Mouse (Mus musculus) heart, embryonic 16.5 days (tissue): ENCODE data around the gene Lypd3. TPM values are rescaled to one million over a fixed set of nuclear protein-coding genes. Genes with fewer than 3 reads are reported as not detected.

Experiments used
- ATAC-seq: fragments of 200-750 bp; cut with Nextera tagmentation; replicated peaks from 2 replicates; pipeline ENCODE4 v1.8.0; 2017; ENCODE audit warnings: moderate number of reproducible peaks; ENCODE audit not compliant: insufficient read depth, low FRiP score; ENCODE audit errors: extremely low read depth
- H3K27ac ChIP-seq: fragments of 300-500 bp; sonication (generic); 2 replicates; pipeline ENCODE4 v1.5.1; 2014; ENCODE audit warnings: mild to moderate bottlenecking, low read length, control low read depth, moderate library complexity
- H3K27me3 ChIP-seq: fragments of 300-500 bp; sonication (generic); 2 replicates; pipeline ENCODE4 v1.6.1; 2014; ENCODE audit warnings: low read length, mixed read lengths; ENCODE audit not compliant: control insufficient read depth, insufficient read depth
- H3K36me3 ChIP-seq: fragments of 300-500 bp; sonication (generic); 2 replicates; pipeline ENCODE4 v1.6.1; 2014; ENCODE audit not compliant: control insufficient read depth, insufficient read depth
- H3K4me1 ChIP-seq: fragments of 300-500 bp; sonication (generic); 2 replicates; pipeline ENCODE4 v1.6.1; 2014; ENCODE audit warnings: low read length, mixed read lengths; ENCODE audit not compliant: control insufficient read depth, insufficient read depth
- H3K4me2 ChIP-seq: fragments of 300-500 bp; sonication (generic); 2 replicates; pipeline ENCODE4 v1.6.1; 2014; ENCODE audit warnings: low read depth, mild to moderate bottlenecking, control low read depth, low read length
- H3K4me3 ChIP-seq: fragments of 300-500 bp; sonication (generic); 2 replicates; pipeline ENCODE4 v1.5.1; 2014; ENCODE audit warnings: mild to moderate bottlenecking, control low read depth, low read length
- H3K9ac ChIP-seq: fragments of 300-500 bp; sonication (generic); 2 replicates; pipeline ENCODE4 v1.6.1; 2014; ENCODE audit warnings: low read length, control low read depth
- H3K9me3 ChIP-seq: fragments of 300-500 bp; sonication (generic); replicated peaks from 2 replicates; pipeline ENCODE4 v1.6.1; 2016; ENCODE audit warnings: low read length; ENCODE audit not compliant: control insufficient read depth
- WGBS: fragments of 180-500 bp; shearing (Covaris S2); extraction: QIAGEN DNeasy Blood & Tissue Kit; methylation state at CpG from one replicate; pipeline ENCODE4 v1.1.7; 2014; 5-methylcytosine and 5-hydroxymethylcytosine counted together
- polyA plus RNA-seq: library from polyadenylated mRNA; unstranded; fragments of >200 nt; fragmentation: Nextera tagmentation; extraction: Ambion mirVana; gene quantifications from 2 replicates; pipeline ENCODE4 v1.2.1, GENCODE M21; 2015

Lypd3 gene
- polyA plus RNA-seq: 0.08 TPM in 1 of 2 replicates, not detected in the other

- Histone ChIP-seq H3K9ac (no peak within 1 kb of the TSS), H3K9me3 (no peaks in the 10 kb centered on the region), H3K4me2 (no peak within 1 kb of the TSS), H3K27me3 (peaks cover 43% of the 10 kb centered on the region), H3K36me3 (no peaks in the 10 kb centered on the region), H3K4me3 (no peak within 1 kb of the TSS), H3K27ac (no peak within 1 kb of the TSS), H3K4me1 (peaks cover 4% of the 10 kb centered on the region)
- ATAC-seq: no peak
- 23% methylated on average over 15 of the region's 15 CpGs for WGBS
These were observed at the start of gene Lypd3 for GRCm38 (mm10) chr7:24636264-24636663. TSS of gene Lypd3 (plus strand) at chr7:24636550.

- H3K9ac ChIP-seq: peak overlapping the region; percentile 67; the same call in 1 of the 2 replicates
- peaks cover 31% of the 10 kb centered on the region for H3K27me3 ChIP-seq
These were observed 49.5 kb upstream of the Lypd3 start for GRCm38 (mm10) chr7:24586828-24587227.

DNA sequence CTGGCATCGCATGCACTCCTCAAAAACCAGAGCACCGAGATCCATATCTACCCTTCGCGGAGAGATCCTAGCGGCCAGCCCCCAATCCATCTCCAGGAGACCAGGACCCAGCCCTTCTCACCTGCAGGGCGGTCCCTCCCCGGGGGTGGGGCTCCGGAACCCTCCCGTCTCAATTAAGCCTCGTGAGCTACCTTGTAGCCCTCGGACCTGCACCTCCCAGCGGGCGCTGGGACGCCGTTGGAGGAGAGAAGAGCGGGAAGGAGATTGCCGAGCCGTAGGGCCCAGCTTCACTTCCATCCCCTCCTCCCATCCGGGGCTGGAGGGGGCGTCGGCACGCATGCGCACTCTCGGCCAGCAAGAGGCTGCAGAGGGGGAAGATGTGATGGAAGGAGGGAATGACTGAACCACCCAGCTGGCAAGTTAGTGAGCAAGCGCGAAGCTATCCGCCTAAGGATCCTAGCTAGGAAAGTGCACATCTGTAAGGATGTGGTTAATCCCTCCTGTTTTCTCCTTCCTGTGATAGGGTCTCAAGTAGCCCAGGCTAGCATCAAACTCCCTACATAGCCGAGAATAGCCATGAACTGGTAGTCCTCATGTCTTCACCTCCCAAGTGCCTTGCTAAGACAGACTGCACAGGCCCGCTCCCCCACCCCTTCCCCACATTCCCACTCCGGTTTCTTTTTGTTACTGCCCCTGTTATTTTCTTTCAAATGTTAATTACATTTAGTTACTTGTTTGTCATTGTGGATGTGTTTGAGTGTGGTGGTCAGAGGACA lies 48.8 kb upstream of the Lypd3 start, which contains the start of the genes Ethe1 and Zfp575:
Ethe1 (plus strand) TSS at position 214 of the 776 bp plus-strand sequence.
Zfp575 (minus strand) TSS at position 312 of the 776 bp plus-strand sequence.
- Histone ChIP-seq H3K9me3 (no peaks in the 10 kb centered on the region), H3K36me3 (no peaks in the 10 kb centered on the region), H3K27ac (no peak within 1 kb of the TSS), H3K4me2 (peak within 1 kb of the TSS; percentile 74), H3K27me3 (peaks cover 31% of the 10 kb centered on the region), H3K4me1 (peaks cover 7% of the 10 kb centered on the region; the same call in 1 of the 2 replicates), H3K4me3 (peak within 1 kb of the TSS; percentile 54), H3K9ac (peak within 1 kb of the TSS; percentile 67)
- ATAC-seq: peak; percentile 34
- WGBS: 8% methylated on average over 30 of the region's 30 CpGs

More at GRCm38 (mm10) chr7:24586828-24587227, 49.5 kb upstream of the Lypd3 start:
- H3K4me1 ChIP-seq: peaks cover 7% of the 10 kb centered on the region; the same call in 1 of the 2 replicates
- H3K4me3 ChIP-seq: peak overlapping the region; percentile 54
- no peak overlapping the region for H3K27ac ChIP-seq
- H3K9me3 ChIP-seq: no peaks in the 10 kb centered on the region
- H3K36me3 ChIP-seq: no peaks in the 10 kb centered on the region
- peak overlapping the region; percentile 74 for H3K4me2 ChIP-seq
- 8% methylated on average over 8 of the region's 8 CpGs for WGBS
- ATAC-seq: 0 out of 2 replicates have a peak, but pooled peaks have one; percentile 38

DNA sequence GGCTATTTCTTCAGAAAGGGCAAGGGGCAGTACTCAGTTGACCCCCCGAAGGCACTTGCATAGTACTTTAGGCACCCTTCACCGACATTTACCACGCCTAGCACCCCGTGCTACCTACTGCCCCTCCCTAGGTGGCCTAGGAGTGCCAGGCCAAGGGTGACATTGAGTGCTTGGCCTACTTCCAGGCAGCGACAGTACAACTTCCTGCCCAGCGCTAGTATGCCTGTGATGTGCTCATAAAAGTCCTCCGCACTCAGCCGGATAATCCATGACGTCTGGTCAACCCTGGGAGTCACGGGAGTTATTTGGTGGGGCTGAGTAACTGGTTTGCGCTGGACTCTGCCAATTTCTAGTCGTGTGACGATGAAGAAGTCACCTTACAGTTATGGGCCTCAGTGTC lies 48.0 kb upstream of the Lypd3 start:
- no peak for ATAC-seq
- no peak overlapping the region for H3K27ac ChIP-seq
- peaks cover 9% of the 10 kb centered on the region for H3K4me1 ChIP-seq
- no peak overlapping the region for H3K9ac ChIP-seq
- no peaks in the 10 kb centered on the region for H3K36me3 ChIP-seq
- H3K27me3 ChIP-seq: peaks cover 31% of the 10 kb centered on the region
- WGBS: 65% methylated on average over 13 of the region's 13 CpGs
- no peak overlapping the region for H3K4me2 ChIP-seq
- H3K4me3 ChIP-seq: no peak overlapping the region
- H3K9me3 ChIP-seq: no peaks in the 10 kb centered on the region

- ATAC-seq: no peak
- H3K36me3 ChIP-seq: no peaks in the 10 kb centered on the region
- H3K4me2 ChIP-seq: no peak overlapping the region
- peaks cover 9% of the 10 kb centered on the region for H3K4me1 ChIP-seq
- H3K9me3 ChIP-seq: no peaks in the 10 kb centered on the region
- H3K27me3 ChIP-seq: peaks cover 6% of the 10 kb centered on the region
- no peak overlapping the region for H3K27ac ChIP-seq
- 62% methylated on average over 5 of the region's 5 CpGs for WGBS
- H3K4me3 ChIP-seq: no peak overlapping the region
- H3K9ac ChIP-seq: no peak overlapping the region
These were observed 44.6 kb upstream of the Lypd3 start for GRCm38 (mm10) chr7:24591735-24592134.

GRCm38 (mm10) chr7:24592163-24592562 lies 44.2 kb upstream of the Lypd3 start:
- peaks cover 2% of the 10 kb centered on the region for H3K27me3 ChIP-seq
- ATAC-seq: no peak
- no peak overlapping the region for H3K4me3 ChIP-seq
- no peak overlapping the region for H3K9ac ChIP-seq
- peaks cover 6% of the 10 kb centered on the region for H3K4me1 ChIP-seq
- no peak overlapping the region for H3K4me2 ChIP-seq
- no peak overlapping the region for H3K27ac ChIP-seq
- H3K9me3 ChIP-seq: no peaks in the 10 kb centered on the region
- H3K36me3 ChIP-seq: no peaks in the 10 kb centered on the region
- WGBS: 49% methylated on average over 4 of the region's 4 CpGs

- no peak overlapping the region for H3K4me3 ChIP-seq
- 81% methylated on average over 6 of the region's 6 CpGs for WGBS
- no peak overlapping the region for H3K9ac ChIP-seq
- no peaks in the 10 kb centered on the region for H3K36me3 ChIP-seq
- no peak for ATAC-seq
- H3K9me3 ChIP-seq: no peaks in the 10 kb centered on the region
- H3K27ac ChIP-seq: no peak overlapping the region
- no peak overlapping the region for H3K4me2 ChIP-seq
- peaks cover 3% of the 10 kb centered on the region; the same call in 1 of the 2 replicates for H3K4me1 ChIP-seq
- H3K27me3 ChIP-seq: no peaks in the 10 kb centered on the region
These were observed 43.6 kb upstream of the Lypd3 start for GRCm38 (mm10) chr7:24592781-24593180.

DNA sequence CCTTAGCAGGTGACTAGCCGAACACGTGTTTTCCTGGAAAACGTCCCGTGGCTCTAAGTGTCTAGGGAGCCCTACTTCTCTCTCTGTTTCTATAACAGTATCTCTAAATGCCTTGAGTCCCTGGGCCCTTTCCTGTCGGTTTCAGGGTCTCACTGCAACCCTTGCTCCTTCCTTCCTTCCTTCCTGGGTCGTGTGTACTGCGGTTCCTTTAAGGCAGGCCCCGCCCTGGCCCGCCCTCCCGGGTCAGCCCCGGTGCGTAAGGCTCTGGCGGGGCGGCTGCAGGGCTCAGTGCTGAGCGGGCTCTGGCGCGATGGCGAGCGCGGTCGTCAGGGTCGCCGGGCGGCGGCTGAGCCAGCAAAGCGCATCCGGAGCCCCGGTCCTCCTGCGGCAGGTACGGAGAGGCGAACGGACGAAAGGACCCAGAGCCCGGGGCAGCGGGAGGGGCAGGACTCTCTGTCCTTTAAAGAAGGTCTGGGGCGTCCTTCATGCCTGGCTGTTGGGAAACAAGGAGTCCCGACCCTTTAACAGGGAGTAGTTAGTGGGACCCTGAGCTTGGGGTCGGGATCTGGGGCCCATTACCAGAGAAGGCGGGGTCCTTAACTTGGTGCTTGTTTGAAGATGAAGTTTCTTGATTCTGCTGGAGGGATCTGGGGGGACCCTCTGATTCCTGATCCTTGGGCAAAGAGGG lies 42.6 kb upstream of the Lypd3 start:
- ATAC-seq: peak; percentile 94
- peak overlapping the region; percentile 86 for H3K9ac ChIP-seq
- WGBS: 2% methylated on average over 39 of the region's 39 CpGs
- H3K27ac ChIP-seq: 0 out of 2 replicates have a peak overlapping the region, but pooled peaks have one; percentile 20
- H3K27me3 ChIP-seq: no peaks in the 10 kb centered on the region
- H3K9me3 ChIP-seq: no peaks in the 10 kb centered on the region
- H3K4me2 ChIP-seq: peak overlapping the region; percentile 93
- no peaks in the 10 kb centered on the region for H3K36me3 ChIP-seq
- H3K4me1 ChIP-seq: peaks cover 3% of the 10 kb centered on the region; the same call in 1 of the 2 replicates
- H3K4me3 ChIP-seq: peak overlapping the region; percentile 86
